Mouse (Mus musculus) kidney, adult 2 months (tissue): ENCODE data around the gene Plscr2.

Experiments used
- CTCF ChIP-seq: fragments of 200-500 bp; conservative IDR thresholded peaks from 2 replicates; pipeline ENCODE4 v1.5.1; 2011; ENCODE audit warnings: low read depth, mild to moderate bottlenecking, control low read depth, low read length, moderate library complexity, mixed read lengths; ENCODE audit not compliant: insufficient read depth, insufficient read length
- POLR2A ChIP-seq: fragments of 200-500 bp; IDR thresholded peaks from one replicate; pipeline ENCODE4 v1.6.1; 2011; ENCODE audit warnings: low read depth, low read length, control low read depth

- TF ChIP-seq POLR2A (no peak), CTCF (no peak)
Observed at GRCm38 (mm10) chr9:92228867-92229832, 46.3 kb upstream of the Plscr2 start.
